7 mouse cellular contexts compared by ENCODE assay signal in genomic region chr2:128278608-128279081, GRCm38 (mm10).
A peak's percentile ranks its signal among the peaks of the same experiment; 100 is the strongest.
DNase-seq lines count a peak whose midpoint lies in the region; ATAC-seq lines count a peak whose summit lies in the region.

No protein-coding gene starts in this region.

- H3K36me3 ChIP-seq in stomach, embryonic 15.5 days: no peaks in the 10 kb centered on the region

- no peak overlapping the region for H3K9ac ChIP-seq in stomach, embryonic 15.5 days

- DNase-seq in right cerebral cortex, adult 18-20 months: peak; percentile 23
- no peak for DNase-seq in right cerebral cortex, postnatal 36 days (ENCODE audit: low spot score in 2 of 2)
- peak; percentile 34 for DNase-seq in cerebellum, adult 9-11 months
- peak; percentile 32 to 45 for DNase-seq in heart, adult 9 months (ENCODE audit: low spot score in 2 of 2)
- peak; percentile 57 for DNase-seq in kidney, postnatal 14 days
- no peak for DNase-seq in frontal cortex, postnatal 10 days (ENCODE audit: low spot score in 2 of 2)

- WGBS in stomach, embryonic 15.5 days: 37% methylated on average over 12 of the region's 12 CpGs

- H3K4me1 ChIP-seq in stomach, embryonic 15.5 days: peaks cover 4% of the 10 kb centered on the region

- H3K4me2 ChIP-seq in stomach, embryonic 15.5 days: peak overlapping the region; percentile 33

- H3K9me3 ChIP-seq in stomach, embryonic 15.5 days: no peaks in the 10 kb centered on the region

- no peaks in the 10 kb centered on the region for H3K27me3 ChIP-seq in stomach, embryonic 15.5 days (replicated peaks)

- no peak overlapping the region for H3K27ac ChIP-seq in stomach, embryonic 15.5 days

- no peak overlapping the region for H3K4me3 ChIP-seq in stomach, embryonic 15.5 days (replicated peaks)

- peak; percentile 72; the same call in 1 of the 2 replicates for ATAC-seq in stomach, embryonic 15.5 days (ENCODE audit: insufficient read depth, low FRiP score, low read depth)

Comparison
In these comparisons a context has a peak if more than half of its experiments do, and no peak if none do; other contexts are left out.
1. DNase-seq: peak in right cerebral cortex, adult 18-20 months (single experiment), cerebellum, adult 9-11 months (single experiment), heart, adult 9 months (2 of 2) and kidney, postnatal 14 days (single experiment); none in right cerebral cortex, postnatal 36 days (0 of 2) and frontal cortex, postnatal 10 days (0 of 2).